Mouse (Mus musculus) E14TG2a.4 (cell line): ENCODE data around the gene Arhgap15.
"Not testable (repeated sequence)": the region's sequence is repeated elsewhere in the genome, so short reads cannot be mapped to it uniquely, and the experiment has no call there.

Source experiments
- H3K27me3 ChIP-seq: 2 replicates; pipeline ENCODE4 v1.6.1; 2014; ENCODE audit warnings: low read length, control low read depth; ENCODE audit not compliant: insufficient read depth
- H3K36me3 ChIP-seq: 2 replicates; pipeline ENCODE4 v1.6.1; 2014; ENCODE audit warnings: low read length, control low read depth; ENCODE audit not compliant: insufficient read depth
- H3K4me1 ChIP-seq: replicated peaks from 2 replicates; pipeline ENCODE4 v1.6.1; 2014; ENCODE audit warnings: low read depth, low read length, control low read depth
- H3K4me3 ChIP-seq: replicated peaks from 2 replicates; pipeline ENCODE4 v1.5.1; 2014; ENCODE audit warnings: mild to moderate bottlenecking, low read length
- H3K9me3 ChIP-seq: 2 replicates; pipeline ENCODE4 v1.6.1; 2014; ENCODE audit warnings: low read length, control low read depth
- CTCF ChIP-seq: conservative IDR thresholded peaks from 2 replicates; pipeline ENCODE4 v1.5.1; 2014; ENCODE audit warnings: low read length
- NANOG ChIP-seq: IDR thresholded peaks from 2 replicates; pipeline ENCODE4 v1.6.1; 2014; ENCODE audit warnings: borderline replicate concordance, low read length, mixed read lengths
- POU5F1 ChIP-seq: IDR thresholded peaks from 2 replicates; pipeline ENCODE4 v1.6.1; 2014; ENCODE audit warnings: low read length, borderline replicate concordance

The Arhgap15 gene

GRCm38 (mm10) chr2:43748287-43748983, at the start of gene Arhgap15:
Gene Arhgap15 (plus strand): TSS chr2:43748824.
- Histone ChIP-seq H3K27me3 (no peaks in the 10 kb centered on the region), H3K9me3 (no peaks in the 10 kb centered on the region), H3K4me1 (no peaks in the 10 kb centered on the region), H3K36me3 (no peaks in the 10 kb centered on the region), H3K4me3 (no peak within 1 kb of the TSS)
- no peak for TF ChIP-seq POU5F1
- no peak for TF ChIP-seq CTCF
- TF ChIP-seq NANOG = no peak

DNA sequence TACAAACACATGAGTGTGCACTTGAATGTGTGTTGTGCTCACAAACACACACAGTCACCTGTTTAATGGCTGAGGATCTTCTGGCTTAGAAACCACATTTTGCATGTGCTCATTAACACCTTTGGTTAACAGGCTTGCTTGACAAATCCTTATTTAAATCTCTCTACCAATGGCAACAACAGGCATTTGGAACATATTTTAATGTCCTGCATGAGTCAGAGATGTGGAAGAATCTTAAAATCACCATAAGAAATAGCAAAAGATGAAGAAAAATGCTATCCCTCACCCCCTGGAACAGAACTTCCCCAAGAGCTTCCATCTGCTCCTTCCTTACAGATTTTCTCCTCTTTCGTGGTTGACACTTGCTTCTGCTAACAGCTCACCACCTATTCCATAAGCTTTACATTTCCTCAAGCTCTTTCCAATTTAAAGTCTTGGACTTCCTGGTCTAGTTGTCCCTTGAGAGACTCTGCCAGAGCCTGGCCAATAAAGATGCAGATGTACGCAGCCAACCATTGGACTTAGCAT, 35.9 kb upstream of the Arhgap15 start:
- Histone ChIP-seq H3K9me3 (no peaks in the 10 kb centered on the region), H3K4me3 (no peak overlapping the region), H3K27me3 (no peaks in the 10 kb centered on the region), H3K36me3 (no peaks in the 10 kb centered on the region), H3K4me1 (no peaks in the 10 kb centered on the region)
- TF ChIP-seq CTCF = no peak
- TF ChIP-seq NANOG = no peak
- no peak for TF ChIP-seq POU5F1

DNA sequence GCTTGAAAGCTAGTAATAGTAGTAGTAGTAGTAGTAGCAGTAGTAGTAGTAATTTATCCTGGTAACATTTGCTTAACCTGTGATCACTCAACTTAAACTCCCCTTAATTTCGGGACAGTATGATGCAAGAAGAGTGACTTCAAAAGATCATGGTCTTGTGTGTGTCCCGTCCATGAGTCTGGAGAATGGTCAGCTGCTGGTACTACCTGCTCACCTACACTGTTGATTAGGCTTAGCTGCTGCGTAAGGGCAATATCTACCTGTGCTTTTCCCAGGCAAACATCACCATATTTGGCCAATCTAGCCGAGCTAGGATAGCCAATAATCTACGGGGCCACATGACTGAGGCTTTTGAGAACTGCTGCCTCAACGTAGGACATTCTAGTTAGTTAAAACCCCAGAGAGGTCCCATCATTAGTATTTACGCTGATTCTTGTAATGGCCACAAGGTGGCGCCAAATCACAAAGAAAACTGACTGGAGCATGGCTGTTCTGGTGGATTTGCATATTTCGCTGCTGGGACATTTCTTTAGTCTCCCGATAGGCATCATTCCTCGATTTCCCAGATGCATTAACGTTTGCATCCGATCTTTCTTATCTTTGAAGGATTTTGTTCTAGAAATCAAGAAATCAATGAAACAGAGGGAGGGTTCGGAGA, 26.0 kb upstream of the Arhgap15 start:
- TF ChIP-seq CTCF = peak; percentile 56
- no peak for TF ChIP-seq NANOG
- no peak for TF ChIP-seq POU5F1

DNA sequence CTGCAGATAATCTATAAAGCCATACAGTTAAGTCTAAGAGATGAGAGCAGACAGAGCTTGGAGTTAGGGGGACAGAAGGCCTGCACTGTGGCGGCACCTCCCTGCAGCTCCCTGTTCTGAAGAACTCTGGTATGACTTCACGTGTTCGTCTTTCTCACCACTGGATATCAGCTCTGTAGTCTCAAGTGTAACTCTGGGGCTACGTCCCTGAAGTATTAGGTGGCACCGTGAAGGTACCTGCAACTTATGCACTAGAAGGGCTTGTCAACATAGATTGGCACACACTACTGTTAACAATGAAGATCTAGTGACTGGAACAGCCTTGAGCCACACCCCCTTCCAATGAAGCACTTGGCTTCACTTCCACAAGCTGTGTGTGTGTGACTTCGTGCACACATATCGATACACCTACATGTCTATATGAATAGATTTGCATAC, 25.5 kb upstream of the Arhgap15 start:
- Histone ChIP-seq H3K4me1 (no peaks in the 10 kb centered on the region), H3K27me3 (no peaks in the 10 kb centered on the region), H3K9me3 (0 out of 2 replicates have a peak, but pooled peaks cover 5% of the 10 kb centered on the region), H3K4me3 (no peak overlapping the region), H3K36me3 (no peaks in the 10 kb centered on the region)
- no peak for TF ChIP-seq POU5F1
- no peak for TF ChIP-seq NANOG
- no peak for TF ChIP-seq CTCF

More for the DNA sequence above, 26.0 kb upstream of the Arhgap15 start:
- no peaks in the 10 kb centered on the region for H3K4me1 ChIP-seq
- no peaks in the 10 kb centered on the region for H3K36me3 ChIP-seq
- H3K4me3 ChIP-seq = no peak overlapping the region
- 0 out of 2 replicates have a peak, but pooled peaks cover 2% of the 10 kb centered on the region for H3K9me3 ChIP-seq
- no peaks in the 10 kb centered on the region for H3K27me3 ChIP-seq

DNA sequence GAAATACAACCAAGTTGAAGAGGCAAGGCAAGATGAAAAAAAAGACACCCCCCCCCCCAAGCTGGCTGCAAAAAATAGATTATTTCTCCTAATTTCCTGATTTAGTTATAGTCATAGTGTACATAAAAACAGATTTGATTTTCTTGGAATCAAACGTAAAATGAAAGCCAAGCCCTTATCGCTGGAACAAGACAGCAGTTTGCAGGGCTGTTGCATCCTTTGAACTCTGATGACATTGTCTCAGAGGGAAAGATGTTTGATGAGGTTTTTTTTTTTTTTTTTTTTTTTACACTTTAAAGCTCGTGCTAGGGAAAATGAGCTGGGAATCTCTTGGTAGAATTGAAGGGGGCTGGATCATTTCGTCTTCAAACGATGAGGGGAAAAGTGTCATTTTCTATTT, 21.4 kb upstream of the Arhgap15 start:
- TF ChIP-seq POU5F1 = no peak
- H3K4me3 ChIP-seq = no peak overlapping the region
- H3K36me3 ChIP-seq = no peaks in the 10 kb centered on the region
- H3K4me1 ChIP-seq = no peaks in the 10 kb centered on the region
- peaks cover 8% of the 10 kb centered on the region; the same call in 1 of the 2 replicates for H3K27me3 ChIP-seq
- peaks cover 25% of the 10 kb centered on the region for H3K9me3 ChIP-seq

DNA sequence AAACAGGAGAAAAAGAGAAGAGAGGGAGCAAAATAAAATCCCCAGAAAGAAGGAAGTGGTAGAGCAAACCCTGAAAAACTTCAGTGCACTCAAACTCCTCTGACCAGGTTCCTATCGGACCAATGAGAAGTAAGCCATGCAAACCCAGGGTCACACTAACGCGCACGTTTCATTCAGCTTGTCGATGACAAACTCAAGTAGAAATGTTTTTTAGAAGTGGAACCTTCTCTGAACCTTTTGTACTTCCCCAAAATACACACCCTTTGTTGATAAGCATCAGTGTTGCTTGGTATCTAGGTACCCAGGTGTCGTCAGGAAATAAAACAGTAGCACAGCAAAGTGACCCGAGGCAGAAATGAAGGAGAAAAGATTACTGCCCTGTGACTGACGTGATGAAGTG, 20.9 kb upstream of the Arhgap15 start:
- TF ChIP-seq CTCF = no peak
- no peak for TF ChIP-seq POU5F1
- TF ChIP-seq NANOG = no peak
- no peaks in the 10 kb centered on the region for H3K4me1 ChIP-seq

DNA sequence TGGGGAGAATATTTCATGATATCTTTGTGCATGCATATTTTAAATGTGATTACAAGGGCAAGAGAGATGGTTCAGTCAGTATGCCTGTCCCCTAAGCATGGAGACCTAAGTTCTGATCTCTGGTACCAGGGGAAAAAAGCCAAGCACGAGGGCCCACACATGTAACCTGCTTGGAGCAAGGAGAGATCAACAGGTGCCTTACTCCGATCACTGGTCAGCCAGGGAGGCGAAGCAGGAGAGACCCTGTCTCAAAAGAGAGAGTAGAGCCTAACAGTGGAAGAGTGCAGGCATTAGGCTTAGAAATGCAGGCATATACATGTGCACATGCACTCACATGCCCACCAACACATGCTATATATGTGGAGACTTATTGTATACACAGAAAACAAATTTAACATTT, 19.8 kb upstream of the Arhgap15 start:
- H3K36me3 ChIP-seq = no peaks in the 10 kb centered on the region
- TF ChIP-seq POU5F1 (no peak), NANOG (no peak), CTCF (no peak)
- peaks cover 8% of the 10 kb centered on the region; the same call in 1 of the 2 replicates for H3K27me3 ChIP-seq
- H3K4me1 ChIP-seq = peaks cover 3% of the 10 kb centered on the region; the same call in 1 of the 2 replicates
- H3K9me3 ChIP-seq = peaks cover 25% of the 10 kb centered on the region
- H3K4me3 ChIP-seq = no peak overlapping the region

More for the DNA sequence above, 20.9 kb upstream of the Arhgap15 start:
- Histone ChIP-seq H3K4me3 (no peak overlapping the region), H3K27me3 (peaks cover 8% of the 10 kb centered on the region; the same call in 1 of the 2 replicates), H3K36me3 (no peaks in the 10 kb centered on the region), H3K9me3 (peaks cover 25% of the 10 kb centered on the region)

DNA sequence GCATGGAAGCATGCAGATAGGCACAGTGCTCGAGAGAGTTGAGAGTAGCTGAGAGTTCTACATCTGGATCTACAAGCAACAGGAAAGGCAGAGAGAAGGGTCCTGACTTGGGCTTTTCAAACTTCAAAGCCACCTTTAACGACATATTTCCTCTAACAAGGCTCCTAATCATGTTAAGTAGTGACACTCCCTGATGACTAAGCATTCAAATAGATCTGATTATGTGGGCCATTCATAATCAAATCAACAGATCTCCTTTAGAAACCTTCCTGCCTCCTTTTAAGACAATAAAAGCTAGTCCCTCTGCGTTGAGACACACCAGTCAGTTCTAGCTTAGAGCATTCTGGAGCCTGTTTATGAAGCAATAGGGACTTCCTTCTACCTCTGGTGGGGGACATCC, 16.2 kb upstream of the Arhgap15 start:
- Histone ChIP-seq H3K36me3 (no peaks in the 10 kb centered on the region), H3K9me3 (peaks cover 25% of the 10 kb centered on the region), H3K4me1 (peaks cover 6% of the 10 kb centered on the region), H3K27me3 (peaks cover 8% of the 10 kb centered on the region; the same call in 1 of the 2 replicates), H3K4me3 (no peak overlapping the region)
- TF ChIP-seq NANOG (peak; percentile 93), POU5F1 (no peak)

GRCm38 (mm10) chr2:43735071-43735470, 13.6 kb upstream of the Arhgap15 start:
- not testable (repeated sequence) for H3K4me1 ChIP-seq, H3K36me3 ChIP-seq, H3K27me3 ChIP-seq, H3K4me3 ChIP-seq
- H3K9me3 ChIP-seq = peaks cover 17% of the 10 kb centered on the region
